Mouse (Mus musculus) heart, adult 8-10 months (tissue): ENCODE data around the gene Nme2. TPM values are rescaled to one million over a fixed set of nuclear protein-coding genes. Genes with fewer than 3 reads are reported as not detected.

Experiments used
- total RNA-seq, 4 experiments: library from RNA; stranded (reverse); gene quantifications; 2 replicates each; pipeline ENCODE4 v1.2.4; 2022

Gene Nme2
- total RNA-seq, 4 experiments from 2014 or later = 1,051 to 1,128 (median 1,108) TPM

Other genes with a start within 250 kb of the Nme2 start
- gene Utp18, start 70.5 kb downstream of the Nme2 start, total RNA-seq = 1 to 10 TPM; 8.4 to 9.0 (median 8.8) TPM
- gene Mbtd1, start 70.4 kb downstream of the Nme2 start, total RNA-seq = 10 to 100 TPM; 10.5 to 14.3 (median 12.4) TPM
- gene Gm20390, start 12.0 kb upstream of the Nme2 start, total RNA-seq = 10 to 100 TPM; 11.7 to 17.8 (median 12.5) TPM
- gene Nme1, start 12.3 kb upstream of the Nme2 start, total RNA-seq = 10 to 100 TPM in 3 of 4 experiments, 1 to 10 TPM in 1; 8.3 to 15.9 (median 12.6) TPM
- 100 to 1,000 TPM; 141 to 155 (median 148) TPM for gene Spag9, start 39.8 kb upstream of the Nme2 start, total RNA-seq